Mouse (Mus musculus): ENCODE data around the gene Prc1.

Gene Prc1

DNA sequence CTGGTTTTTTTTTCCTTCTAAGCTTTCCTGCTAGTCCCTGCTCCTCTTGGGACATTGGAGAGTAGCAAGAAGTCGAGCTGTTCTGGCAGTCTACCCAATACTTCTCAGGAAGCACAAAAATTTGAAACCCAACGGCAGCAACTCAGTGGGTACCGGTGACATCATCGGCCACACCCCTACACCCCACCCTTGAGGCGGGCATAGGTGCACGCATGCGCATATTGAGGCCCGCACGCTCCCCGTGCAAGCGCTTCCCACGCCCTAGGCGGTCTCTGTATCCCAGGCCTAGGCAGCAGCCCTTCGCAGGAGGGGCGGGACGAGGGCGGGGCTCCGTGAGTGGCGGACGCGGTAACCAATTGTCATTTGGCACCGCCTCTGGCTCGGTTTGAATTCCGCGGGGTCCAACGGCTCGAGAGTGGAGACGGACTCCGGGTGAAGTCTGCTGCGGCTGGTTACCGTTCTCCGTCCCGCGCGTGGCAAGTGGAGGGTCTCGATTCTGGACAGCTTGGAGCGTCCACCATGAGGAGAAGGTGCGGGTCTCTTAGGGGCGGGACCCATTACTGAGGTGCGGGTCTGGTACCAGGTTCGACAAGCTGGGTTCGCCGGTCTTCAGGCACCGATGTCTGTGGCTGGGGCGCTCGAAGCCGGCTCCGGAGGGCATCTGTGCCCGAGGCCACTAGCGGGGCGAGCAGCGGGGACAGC, at the start of gene Prc1:
Gene Prc1, plus strand, starts transcription at position 389 of the 702 bp plus-strand sequence.
- DNase-seq (ENCODE audit: low read depth), result peak; percentile 99

GRCm38 (mm10) chr7:80244851-80245250, 49.4 kb upstream of the Prc1 start:
- DNase-seq (ENCODE audit: low read depth), result no peak

DNA sequence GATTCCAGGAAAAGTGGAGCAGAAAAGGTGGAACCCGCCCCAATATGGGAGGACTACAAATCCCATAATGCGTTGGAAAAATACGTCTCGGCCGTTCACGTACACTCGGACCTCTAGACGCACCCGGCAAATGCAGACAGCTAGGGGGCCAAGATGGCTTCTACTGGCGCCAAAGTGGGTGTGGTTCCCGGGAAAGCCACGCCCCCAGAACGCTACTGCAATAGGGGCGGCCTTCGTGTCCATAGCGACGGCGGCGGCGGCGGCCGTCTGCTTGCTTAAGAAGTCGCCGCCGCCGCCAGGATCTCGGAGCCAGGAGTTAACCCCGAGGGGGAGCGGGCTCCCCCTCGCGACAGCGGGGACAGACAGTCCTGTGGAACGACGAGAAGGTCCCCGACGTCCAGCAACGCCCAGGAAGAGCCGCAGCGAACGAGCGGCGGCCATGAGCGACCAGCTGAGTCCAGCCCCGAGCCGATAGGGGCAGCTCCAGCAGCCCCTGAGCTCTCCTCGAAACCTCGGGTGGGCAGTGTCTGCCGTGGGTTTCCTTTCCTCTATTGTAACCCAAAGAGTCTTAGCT, 48.0 kb upstream of the Prc1 start, which contains the start of gene Ttll13:
Gene Ttll13, plus strand, starts transcription at position 229 of the 574 bp plus-strand sequence.
- DNase-seq (ENCODE audit: low read depth), result peak; percentile 98

DNA sequence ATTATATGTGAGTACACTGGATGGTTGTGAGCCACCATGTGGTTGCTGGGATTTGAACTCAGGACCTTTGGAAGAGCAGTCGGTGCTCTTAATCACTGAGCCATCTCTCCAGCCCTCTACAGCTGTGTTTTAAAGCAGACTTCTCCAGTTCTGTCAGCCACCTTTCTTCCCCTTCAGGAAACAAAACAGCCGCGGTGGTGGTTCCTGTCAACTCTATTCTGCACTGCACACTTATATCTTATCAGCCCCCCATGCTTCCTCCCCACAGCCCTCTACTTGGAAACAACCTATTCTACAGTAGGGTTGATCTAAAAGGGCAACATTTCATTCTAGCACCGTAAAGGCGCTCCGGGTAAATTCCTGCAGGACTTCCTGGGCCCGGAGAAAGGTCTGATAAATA, 47.4 kb upstream of the Prc1 start:
- no peak for DNase-seq (ENCODE audit: low read depth)

GRCm38 (mm10) chr7:80252437-80252836, 41.8 kb upstream of the Prc1 start:
- DNase-seq (ENCODE audit: low read depth), result no peak

DNA sequence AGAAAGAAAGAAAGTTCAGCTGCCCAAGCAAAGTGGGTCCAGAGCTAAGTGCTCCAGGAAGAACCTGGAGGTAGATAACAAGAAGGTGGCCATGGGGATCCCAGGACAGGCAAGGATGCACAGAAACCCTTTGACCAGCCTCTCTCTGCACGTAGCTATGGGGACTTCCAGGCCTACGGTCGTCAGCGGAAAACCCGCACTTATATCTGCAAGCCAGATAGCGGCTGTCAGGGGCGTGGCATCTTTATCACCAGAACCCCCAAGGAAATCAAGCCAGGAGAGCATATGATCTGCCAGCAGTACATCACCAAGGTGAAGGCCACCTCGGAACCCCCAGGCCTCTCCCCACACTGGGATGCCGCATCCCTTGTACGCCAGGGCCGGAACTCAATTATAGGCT, 41.4 kb upstream of the Prc1 start:
- DNase-seq (ENCODE audit: low read depth), result no peak

GRCm38 (mm10) chr7:80255981-80256380, 38.3 kb upstream of the Prc1 start:
- peak; percentile 27 for DNase-seq (ENCODE audit: low read depth)

DNA sequence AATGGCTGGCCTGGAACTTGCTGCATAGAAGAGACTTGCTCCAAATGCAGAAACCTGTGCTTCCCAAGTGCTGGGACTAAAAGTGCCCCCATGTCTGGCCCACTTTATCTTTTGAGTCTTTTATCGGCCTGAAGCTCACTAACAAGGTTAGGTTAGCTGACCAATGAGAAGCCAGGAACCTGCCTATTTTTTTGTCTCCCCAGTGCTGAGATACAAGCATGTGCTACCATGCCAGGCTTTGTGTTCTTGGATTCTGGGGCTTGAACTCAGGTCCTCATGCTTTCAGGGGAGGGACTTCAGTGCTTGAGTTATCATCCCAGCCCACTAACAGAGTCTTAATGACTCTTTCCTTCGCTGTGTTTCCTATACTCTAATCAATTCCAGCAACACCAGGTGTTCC, 36.5 kb upstream of the Prc1 start:
- no peak for DNase-seq (ENCODE audit: low read depth)

DNA sequence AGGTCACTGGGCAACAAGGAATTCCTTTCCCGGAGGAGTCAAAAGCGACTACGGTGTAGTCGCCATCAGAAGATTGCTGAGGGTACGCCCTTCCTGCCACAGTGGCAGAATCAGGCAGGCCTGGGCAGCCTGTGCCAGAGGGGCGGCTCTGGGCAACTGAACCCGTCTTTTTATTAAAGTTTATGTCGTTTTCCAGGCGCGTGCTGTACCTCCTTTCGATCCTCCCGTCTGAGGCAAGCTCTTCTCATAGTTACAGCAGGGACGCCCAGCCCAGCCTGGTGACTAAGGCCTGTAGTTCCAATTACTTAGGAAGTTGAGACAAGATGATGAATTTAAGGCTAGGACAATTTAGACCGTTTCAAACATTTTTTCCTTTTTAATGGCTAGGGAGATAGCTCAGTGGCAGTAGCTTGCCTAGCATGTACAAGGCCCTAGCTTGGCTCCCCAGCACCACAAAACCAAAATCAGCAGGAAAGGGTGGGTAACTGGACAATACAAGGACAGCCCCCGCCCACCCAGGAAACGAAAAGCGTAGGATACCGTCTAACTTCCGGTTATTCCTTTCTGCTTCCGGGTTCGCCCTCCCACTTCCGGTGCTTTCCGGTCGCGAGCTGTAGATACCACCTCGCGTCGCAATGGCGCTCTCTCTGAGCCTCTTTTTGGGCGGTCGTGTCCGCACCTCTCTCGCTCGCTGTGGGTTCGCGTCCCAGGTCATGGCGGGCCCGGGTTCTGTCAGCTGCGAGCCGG, 33.5 kb upstream of the Prc1 start, which contains the start of gene Ngrn:
Gene Ngrn, plus strand, starts transcription at position 591 of the 747 bp plus-strand sequence.
- DNase-seq (ENCODE audit: low read depth), result peak; percentile 94

- DNase-seq (ENCODE audit: low read depth), result peak; percentile 47
These were observed 32.8 kb upstream of the Prc1 start for GRCm38 (mm10) chr7:80261372-80261990.

DNA sequence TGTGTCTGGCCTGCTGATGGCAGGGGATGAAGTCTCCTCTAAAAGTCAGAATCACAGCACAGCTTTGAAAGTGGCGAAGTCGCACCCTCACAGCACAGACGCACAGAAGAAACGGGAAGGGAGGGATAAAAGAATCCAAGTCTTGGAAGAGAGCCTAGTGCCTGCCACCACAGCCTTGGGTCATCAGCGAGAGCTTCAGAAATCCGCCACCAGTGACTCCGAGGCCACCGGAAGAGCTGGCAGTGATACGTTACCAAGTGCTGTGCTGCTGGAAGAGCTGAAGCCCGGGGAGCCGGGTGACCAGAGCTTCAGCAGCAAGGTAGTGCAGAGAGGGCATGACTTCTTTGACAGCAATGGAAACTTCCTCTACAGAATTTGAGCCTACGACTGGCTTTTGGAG, 29.6 kb upstream of the Prc1 start:
- no peak for DNase-seq (ENCODE audit: low read depth)

DNA sequence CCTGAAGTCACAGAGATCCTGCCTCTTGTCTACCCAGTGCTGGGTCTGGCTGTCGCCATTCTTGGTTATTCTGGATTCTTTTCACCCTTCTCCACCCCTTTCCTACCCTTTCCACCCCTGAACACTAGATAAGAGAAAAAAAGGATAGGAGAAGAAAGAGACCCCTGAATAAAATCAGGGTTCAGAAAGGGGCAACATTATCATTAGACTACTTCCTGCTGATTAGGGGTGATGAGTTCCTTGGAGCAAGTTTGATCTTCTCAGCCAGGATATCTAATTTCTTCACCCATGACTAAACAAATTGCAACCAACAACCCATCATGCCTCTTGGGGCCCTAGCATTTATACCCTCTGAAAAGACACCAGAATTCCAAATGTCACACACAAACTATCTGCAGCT, 26.5 kb upstream of the Prc1 start:
- DNase-seq (ENCODE audit: low read depth), result no peak

DNA sequence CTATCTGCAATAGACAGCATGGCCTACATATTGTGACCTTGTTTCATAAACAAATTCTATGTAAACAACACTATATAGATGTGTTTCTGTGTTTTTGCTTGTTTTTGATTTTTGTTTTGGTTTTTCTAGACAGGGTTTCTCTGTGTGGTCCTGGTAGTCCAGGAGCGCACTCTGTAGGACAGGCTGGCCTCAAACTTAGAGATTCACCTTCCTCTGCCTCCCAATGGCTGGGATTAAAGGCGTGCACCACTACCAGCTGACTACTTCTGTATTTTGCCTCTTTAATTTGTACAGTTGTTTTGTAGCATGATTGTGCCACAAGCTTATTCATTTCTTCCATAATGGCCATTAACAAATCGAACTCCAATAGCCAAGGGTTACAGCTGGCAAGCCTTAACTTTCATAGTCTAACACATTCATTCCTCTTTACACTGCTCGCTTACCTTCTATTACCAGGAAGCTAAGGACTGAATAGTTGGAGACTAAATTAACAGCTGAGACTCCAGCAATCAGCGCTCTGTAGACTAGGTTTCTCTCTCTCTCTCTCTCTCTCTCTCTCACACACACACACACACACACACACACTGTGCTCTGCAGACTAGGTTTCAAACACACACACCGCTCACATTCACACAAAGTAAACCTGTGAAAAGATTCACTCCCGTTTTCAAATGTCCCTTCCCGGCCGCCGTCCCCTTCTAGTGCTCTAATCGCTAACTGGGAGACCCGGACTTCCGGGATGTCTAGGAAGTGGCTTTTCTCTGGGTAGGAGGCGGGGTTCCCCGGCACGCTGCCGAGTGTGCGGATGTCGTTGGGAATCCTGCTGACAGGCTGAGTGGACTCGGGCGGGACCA, 25.1 kb upstream of the Prc1 start, which contains the start of gene Vps33b:
Gene Vps33b, plus strand, starts transcription at position 753 of the 854 bp plus-strand sequence.
- DNase-seq (ENCODE audit: low read depth), result peak; percentile 96

DNA sequence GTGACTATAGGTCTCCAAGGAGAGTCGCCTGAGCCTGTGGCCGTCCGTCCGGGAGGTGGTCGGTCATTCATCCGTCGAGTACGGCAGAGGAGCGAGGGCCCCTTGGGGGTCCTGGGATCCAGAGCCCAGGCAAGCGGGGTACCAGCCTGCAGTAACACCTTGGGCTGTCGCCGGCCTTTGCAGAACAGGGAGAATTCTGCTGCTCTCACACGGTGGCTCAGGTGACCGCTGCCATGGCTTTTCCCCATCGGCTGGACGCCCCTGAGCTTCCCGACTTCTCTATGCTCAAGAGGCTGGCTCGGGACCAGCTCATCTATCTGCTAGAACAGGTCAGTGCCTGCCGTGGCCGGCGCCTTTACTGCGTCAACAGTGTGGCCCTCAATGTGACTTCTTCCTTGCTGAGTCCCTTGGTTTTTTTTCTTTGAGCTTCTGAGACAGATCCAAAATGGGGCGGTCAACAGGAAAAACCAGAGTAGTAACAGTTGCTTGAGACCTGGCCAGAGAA, 24.4 kb upstream of the Prc1 start:
- peak; percentile 58 for DNase-seq (ENCODE audit: low read depth)

DNA sequence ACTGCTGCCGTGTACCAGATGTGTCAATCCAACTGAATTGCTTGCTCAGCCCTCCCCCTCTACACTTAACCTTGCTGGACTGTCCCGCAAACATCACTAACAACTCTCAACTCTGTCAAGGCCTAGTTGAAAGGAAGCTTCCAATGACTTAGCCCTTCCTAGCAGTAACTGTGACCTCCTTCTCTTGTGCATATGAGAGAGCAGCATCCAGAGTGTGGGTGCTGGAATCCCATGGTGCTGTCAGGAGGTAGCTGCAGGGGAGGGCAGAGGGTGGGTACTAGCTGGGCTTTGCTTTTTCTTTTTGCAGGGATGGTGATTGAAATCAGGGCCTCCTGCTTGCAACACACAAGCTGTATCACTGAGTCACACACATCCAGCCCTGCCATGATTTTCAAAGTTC, 20.8 kb upstream of the Prc1 start:
- DNase-seq (ENCODE audit: low read depth), result no peak

- DNase-seq (ENCODE audit: low read depth), result no peak
These were observed 17.9 kb upstream of the Prc1 start for GRCm38 (mm10) chr7:80276374-80276773.

GRCm38 (mm10) chr7:80280032-80280431, 14.2 kb upstream of the Prc1 start:
- DNase-seq (ENCODE audit: low read depth), result no peak

DNA sequence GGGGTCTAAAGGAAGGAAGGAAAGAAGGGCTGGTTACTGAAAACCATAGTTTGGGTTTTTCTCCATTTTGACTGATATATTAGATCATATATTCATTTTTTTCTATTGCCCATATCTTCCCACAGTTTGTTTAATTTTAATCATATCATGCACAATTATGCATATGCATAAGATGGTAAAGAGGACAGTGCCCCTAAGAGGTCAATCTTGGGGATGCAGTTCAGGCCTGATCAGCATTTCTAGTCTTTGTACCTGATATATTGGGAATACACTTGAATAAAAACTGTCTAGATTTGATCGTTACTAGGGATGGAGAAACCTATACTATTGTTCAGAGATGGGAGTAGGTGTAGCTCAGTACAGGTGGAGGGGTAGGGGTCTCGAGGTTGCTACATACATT, 13.3 kb upstream of the Prc1 start:
- DNase-seq (ENCODE audit: low read depth), result no peak

- no peak for DNase-seq (ENCODE audit: low read depth)
These were observed 12.6 kb upstream of the Prc1 start for GRCm38 (mm10) chr7:80281646-80282045.

DNA sequence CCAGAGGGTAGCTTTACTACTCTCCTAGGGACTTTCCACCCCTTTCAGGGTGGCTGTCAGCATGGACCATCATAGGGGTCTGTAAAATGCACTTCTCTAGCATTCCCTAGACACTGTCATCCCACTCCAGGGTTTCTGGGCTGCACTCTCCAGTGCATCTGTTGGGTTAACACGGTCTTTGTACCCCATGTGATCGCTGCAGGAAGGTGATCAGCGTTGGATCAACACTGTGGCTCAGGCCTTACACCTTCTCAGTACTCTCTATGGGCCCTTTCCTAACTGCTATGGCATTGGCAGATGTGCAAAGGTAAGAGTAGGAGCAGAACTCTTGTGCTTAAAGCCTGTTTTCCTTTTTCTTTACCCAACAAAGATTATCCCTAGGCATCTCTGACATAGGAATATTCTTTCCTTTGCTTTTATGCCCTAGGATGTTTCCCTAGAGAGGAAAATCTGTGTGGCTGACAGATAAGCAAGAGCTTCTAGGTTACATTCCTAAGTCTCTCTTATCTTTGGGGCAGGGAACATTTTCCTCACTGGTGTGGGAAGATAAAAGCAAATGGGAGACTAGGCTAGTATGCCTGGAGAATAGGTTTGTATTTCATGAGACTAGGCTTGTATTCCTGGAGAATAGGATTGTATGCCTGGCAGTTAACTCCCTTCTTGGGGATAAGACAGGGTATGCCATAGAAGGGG, 10.9 kb upstream of the Prc1 start:
- DNase-seq (ENCODE audit: low read depth), result no peak

- DNase-seq (ENCODE audit: low read depth), result no peak
These were observed 9.9 kb upstream of the Prc1 start for GRCm38 (mm10) chr7:80284391-80284790.
